Mouse (Mus musculus): ENCODE measurements around the gene Apbb2.

DNA sequence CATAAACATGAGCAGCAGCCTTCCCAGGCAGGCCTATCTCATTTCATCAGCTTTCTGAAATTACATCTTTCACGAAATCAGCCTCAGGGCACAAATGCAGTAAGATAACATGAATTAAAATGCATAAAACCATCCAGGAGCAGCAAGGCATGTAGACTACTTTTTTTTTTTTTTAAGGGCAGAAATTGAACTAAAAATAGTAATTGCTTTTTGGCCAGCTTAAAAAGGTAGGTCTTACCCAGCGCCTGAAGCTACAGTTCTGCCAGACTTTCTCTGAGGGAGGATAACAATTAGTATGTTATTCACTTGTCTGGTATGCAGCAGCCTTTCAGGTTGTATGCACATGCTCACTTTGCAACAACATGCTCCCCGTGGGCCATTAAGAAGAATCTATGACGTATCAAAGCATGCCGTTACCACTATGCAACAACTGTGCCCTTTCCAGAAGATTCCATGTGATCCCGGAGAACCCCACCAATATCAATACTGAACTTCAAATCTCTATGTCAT lies 32.3 kb downstream of the Apbb2 start:
- TF ChIP-seq CTCF (IDR thresholded peaks at IDR 0.05; ENCODE audit: borderline replicate concordance, extremely low read depth, insufficient read depth, insufficient read length): no peak
- no peak for TF ChIP-seq POLR2A (IDR thresholded peaks at IDR 0.05; ENCODE audit: borderline replicate concordance, extremely low read depth, insufficient read depth, insufficient read length, poor library complexity, severe bottlenecking)
